Mouse (Mus musculus): ENCODE measurements around the gene Pigc.
A peak's percentile ranks its signal among the peaks of the same experiment; 100 is the strongest.

The Pigc gene

GRCm38 (mm10) chr1:161976255-161977182, 7.5 kb downstream of the Pigc start:
- peak; percentile 86 for DNase-seq

GRCm38 (mm10) chr1:161977331-161977730, 8.3 kb downstream of the Pigc start:
- no peak for DNase-seq

GRCm38 (mm10) chr1:161978173-161978700, 9.3 kb downstream of the Pigc start:
- no peak for DNase-seq

GRCm38 (mm10) chr1:161979536-161979935, 10.6 kb downstream of the Pigc start, which contains the start of gene 4930558K02Rik:
Gene 4930558K02Rik (minus strand): TSS chr1:161979636.
- no peak for DNase-seq

- no peak for DNase-seq
Observed at GRCm38 (mm10) chr1:161980046-161980445, 11.1 kb downstream of the Pigc start.

GRCm38 (mm10) chr1:161980626-161981298, 11.8 kb downstream of the Pigc start:
- no peak for DNase-seq

GRCm38 (mm10) chr1:161983451-161983850, 14.5 kb downstream of the Pigc start:
- no peak for DNase-seq

GRCm38 (mm10) chr1:161983979-161984566, 15.1 kb downstream of the Pigc start:
- DNase-seq: no peak

GRCm38 (mm10) chr1:161990684-161991578, 21.9 kb downstream of the Pigc start:
- no peak for DNase-seq

GRCm38 (mm10) chr1:161991846-161992245, 22.9 kb downstream of the Pigc start:
- no peak for DNase-seq

- no peak for DNase-seq
Observed at GRCm38 (mm10) chr1:161992389-161992788, 23.4 kb downstream of the Pigc start.

GRCm38 (mm10) chr1:161998781-161999180, 29.8 kb downstream of the Pigc start:
- no peak for DNase-seq

GRCm38 (mm10) chr1:161999338-161999737, 30.4 kb downstream of the Pigc start:
- DNase-seq: no peak

- peak; percentile 77 for DNase-seq
Observed at GRCm38 (mm10) chr1:161999882-162000371, 30.9 kb downstream of the Pigc start.

GRCm38 (mm10) chr1:162001328-162001727, 32.3 kb downstream of the Pigc start:
- DNase-seq: peak; percentile 63

- DNase-seq: no peak
Observed at GRCm38 (mm10) chr1:162003729-162004517, 34.9 kb downstream of the Pigc start.

- no peak for DNase-seq
Observed at GRCm38 (mm10) chr1:162004518-162004780, 35.5 kb downstream of the Pigc start.

GRCm38 (mm10) chr1:162004821-162005770, 36.1 kb downstream of the Pigc start:
- DNase-seq: no peak

- no peak for DNase-seq
Observed at GRCm38 (mm10) chr1:162006109-162006508, 37.1 kb downstream of the Pigc start.

GRCm38 (mm10) chr1:162008208-162008607, 39.2 kb downstream of the Pigc start:
- no peak for DNase-seq
